Mouse (Mus musculus): ENCODE measurements around the gene Sytl3.

Sytl3 gene

GRCm38 (mm10) chr17:6752375-6752774, 93.5 kb downstream of the Sytl3 start:
- DNase-seq (ENCODE audit: low spot score in 2 of 2): no peak

GRCm38 (mm10) chr17:6755176-6755575, 96.3 kb downstream of the Sytl3 start:
- no peak for DNase-seq (ENCODE audit: low spot score in 2 of 2)

- no peak for DNase-seq (ENCODE audit: low spot score in 2 of 2)
Observed at GRCm38 (mm10) chr17:6755873-6756272, 97.0 kb downstream of the Sytl3 start.

GRCm38 (mm10) chr17:6757902-6758301, 99.0 kb downstream of the Sytl3 start:
- no peak for DNase-seq (ENCODE audit: low spot score in 2 of 2)

GRCm38 (mm10) chr17:6758845-6759244, 100.0 kb downstream of the Sytl3 start:
- no peak for DNase-seq (ENCODE audit: low spot score in 2 of 2)

- DNase-seq (ENCODE audit: low spot score in 2 of 2): no peak
Observed at GRCm38 (mm10) chr17:6759717-6760292, 100.9 kb downstream of the Sytl3 start.

- DNase-seq (ENCODE audit: low spot score in 2 of 2): no peak
Observed at GRCm38 (mm10) chr17:6763513-6764226, 104.8 kb downstream of the Sytl3 start.

GRCm38 (mm10) chr17:6764227-6764593, 105.3 kb downstream of the Sytl3 start:
- no peak for DNase-seq (ENCODE audit: low spot score in 2 of 2)

GRCm38 (mm10) chr17:6764730-6765129, 105.8 kb downstream of the Sytl3 start:
- DNase-seq (ENCODE audit: low spot score in 2 of 2): no peak

GRCm38 (mm10) chr17:6765886-6766285, 107.0 kb downstream of the Sytl3 start:
- DNase-seq (ENCODE audit: low spot score in 2 of 2): no peak

- no peak for DNase-seq (ENCODE audit: low spot score in 2 of 2)
Observed at GRCm38 (mm10) chr17:6766823-6767222, 107.9 kb downstream of the Sytl3 start.

- DNase-seq (ENCODE audit: low spot score in 2 of 2): no peak
Observed at GRCm38 (mm10) chr17:6767771-6768170, 108.9 kb downstream of the Sytl3 start.

- no peak for DNase-seq (ENCODE audit: low spot score in 2 of 2)
Observed at GRCm38 (mm10) chr17:6768301-6768788, 109.5 kb downstream of the Sytl3 start.

- no peak for DNase-seq (ENCODE audit: low spot score in 2 of 2)
Observed at GRCm38 (mm10) chr17:6769602-6770001, 110.7 kb downstream of the Sytl3 start.

- no peak for DNase-seq (ENCODE audit: low spot score in 2 of 2)
Observed at GRCm38 (mm10) chr17:6771661-6772489, 113.0 kb downstream of the Sytl3 start.

- DNase-seq (ENCODE audit: low spot score in 2 of 2): no peak
Observed at GRCm38 (mm10) chr17:6772490-6772773, 113.5 kb downstream of the Sytl3 start.

- no peak for DNase-seq (ENCODE audit: low spot score in 2 of 2)
Observed at GRCm38 (mm10) chr17:6773249-6773966, 114.5 kb downstream of the Sytl3 start.

- DNase-seq (ENCODE audit: low spot score in 2 of 2): peak in 1 of 2 experiments; percentile 28
Observed at GRCm38 (mm10) chr17:6775221-6775620, 116.3 kb downstream of the Sytl3 start.

- no peak for DNase-seq (ENCODE audit: low spot score in 2 of 2)
Observed at GRCm38 (mm10) chr17:6775671-6776070, 116.8 kb downstream of the Sytl3 start.

GRCm38 (mm10) chr17:6776123-6776522, 117.2 kb downstream of the Sytl3 start:
- DNase-seq (ENCODE audit: low spot score in 2 of 2): no peak

- DNase-seq (ENCODE audit: low spot score in 2 of 2): no peak
Observed at GRCm38 (mm10) chr17:6776576-6776975, 117.7 kb downstream of the Sytl3 start.

GRCm38 (mm10) chr17:6777061-6777460, 118.2 kb downstream of the Sytl3 start:
- DNase-seq (ENCODE audit: low spot score in 2 of 2): no peak

Measured in spleen, postnatal 10 days (tissue).